Mouse (Mus musculus) heart, adult 2 months (tissue): Measurements from ENCODE around the gene Lenep.

Experiments used
- CTCF ChIP-seq: fragments of 200-600 bp; IDR thresholded peaks from 2 replicates; pipeline ENCODE4 v1.8.1; 2022; ENCODE audit warnings: antibody characterized with exemption, mild to moderate bottlenecking, moderate library complexity
- EP300 ChIP-seq: fragments of 200-500 bp; IDR thresholded peaks from 2 replicates; pipeline ENCODE4 v1.6.1; 2011; ENCODE audit warnings: low read depth, low read length, control low read depth; ENCODE audit not compliant: insufficient read depth
- POLR2A ChIP-seq: fragments of 200-500 bp; IDR thresholded peaks from 2 replicates; pipeline ENCODE4 v1.6.1; 2011; ENCODE audit warnings: mild to moderate bottlenecking, low read depth, low read length, control low read depth; ENCODE audit not compliant: insufficient read depth

- TF ChIP-seq POLR2A (no peak), CTCF (no peak), EP300 (no peak)
Measured at GRCm38 (mm10) chr3:89408448-89408847, 5.9 kb upstream of the Lenep start.
